ENCODE assay signal across 12 mouse cellular contexts in the genomic region with DNA sequence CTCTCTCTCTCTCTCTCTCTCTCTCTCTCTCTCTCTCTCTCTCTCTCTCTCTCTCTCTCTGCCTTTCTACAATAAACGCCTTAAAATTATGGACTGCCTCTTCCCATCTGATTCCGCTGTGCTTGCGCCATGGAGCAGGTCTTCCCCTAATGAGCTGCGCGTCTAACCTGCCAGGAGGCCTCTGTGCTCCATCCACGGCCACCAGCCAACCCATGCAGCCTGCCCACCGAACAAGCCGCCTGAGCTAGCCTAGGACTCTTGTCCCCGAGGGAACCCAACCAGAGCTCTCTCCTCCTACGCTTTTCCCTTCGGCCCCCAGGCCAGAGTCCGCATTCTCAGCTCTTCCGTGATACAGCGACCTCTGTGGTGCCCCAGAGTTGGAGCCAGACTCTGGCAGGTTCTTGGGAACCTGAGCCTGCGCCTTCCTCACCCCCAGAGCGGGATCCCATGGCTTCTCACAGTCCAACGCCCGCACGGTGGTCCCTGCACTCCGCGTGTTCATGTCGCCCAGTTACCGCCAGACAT. TPM values are rescaled to one million over a fixed set of nuclear protein-coding genes. Genes with fewer than 3 reads are reported as not detected.
DNase-seq lines count a peak whose midpoint lies in the region; ATAC-seq lines count a peak whose summit lies in the region.
"Had no signal": no experiment of that assay in that cellular context is flagged by ENCODE, and none has a peak within 500 bp of the region (broad histone marks: within the 10 kb centered on the region; RNA-seq: fewer than 3 reads in every experiment).

No protein-coding gene starts in this region.

- DNase-seq in forebrain, embryonic 11.5 days (ENCODE audit: low spot score): no peak
- peak; percentile 19 for DNase-seq in midbrain, embryonic 10.5 days (ENCODE audit: low spot score)
- no peak for DNase-seq in midbrain, embryonic 11.5 days (ENCODE audit: low spot score, missing footprints)
- peak; percentile 48 for DNase-seq in intestine, embryonic 14.5 days (ENCODE audit: low spot score)
- DNase-seq in retina, embryonic 14.5 days (ENCODE audit: low spot score): peak; percentile 36
- no peak for DNase-seq in adrenal gland, adult (ENCODE audit: inconsistent age in 2 of 2, low spot score in 1 of 2)
- DNase-seq in left cerebral cortex, postnatal 25 days (ENCODE audit: low spot score in 2 of 2): no peak
- DNase-seq: B cell, adult 2 months; cerebellum, adult 11-12 months; kidney, adult 11 months had no signal

- H3K27ac ChIP-seq in forebrain, embryonic 11.5 days (ENCODE audit: low read depth, low read length): no peak overlapping the region
- H3K27ac ChIP-seq in forebrain, embryonic 15.5 days (replicated peaks): no peak overlapping the region
- 0 out of 2 replicates have a peak overlapping the region, but pooled peaks have one; percentile 17 for H3K27ac ChIP-seq in midbrain, embryonic 10.5 days (replicated peaks)
- H3K27ac ChIP-seq in midbrain, embryonic 11.5 days (ENCODE audit: low read depth, low read length): no peak overlapping the region
- H3K27ac ChIP-seq in intestine, embryonic 14.5 days (ENCODE audit: low read depth): no peak overlapping the region
- H3K27ac ChIP-seq: limb, embryonic 15.5 days had no signal

- peak overlapping the region; percentile 29; the same call in 1 of the 2 replicates for H3K4me2 ChIP-seq in forebrain, embryonic 11.5 days (ENCODE audit: low read depth, low read length, severe bottlenecking)
- no peak overlapping the region for H3K4me2 ChIP-seq in forebrain, embryonic 15.5 days (replicated peaks)
- H3K4me2 ChIP-seq in midbrain, embryonic 11.5 days: no peak overlapping the region; the same call in 1 of the 2 replicates
- peak overlapping the region; percentile 4; the same call in 1 of the 2 replicates for H3K4me2 ChIP-seq in intestine, embryonic 14.5 days (ENCODE audit: low read length)
- H3K4me2 ChIP-seq: limb, embryonic 15.5 days had no signal

- H3K4me3 ChIP-seq in forebrain, embryonic 11.5 days (ENCODE audit: low read depth, low read length): no peak overlapping the region
- H3K4me3 ChIP-seq in forebrain, embryonic 15.5 days: no peak overlapping the region
- peak overlapping the region; percentile 36 for H3K4me3 ChIP-seq in midbrain, embryonic 10.5 days
- H3K4me3 ChIP-seq in midbrain, embryonic 11.5 days (ENCODE audit: low read depth, low read length): no peak overlapping the region
- no peak overlapping the region for H3K4me3 ChIP-seq in intestine, embryonic 14.5 days (ENCODE audit: low read depth, low read length)
- H3K4me3 ChIP-seq: limb, embryonic 15.5 days had no signal

- H3K27me3 ChIP-seq in forebrain, embryonic 11.5 days (ENCODE audit: control insufficient read depth, insufficient read depth, low read length): peaks cover 2% of the 10 kb centered on the region; the same call in 1 of the 2 replicates
- no peaks in the 10 kb centered on the region for H3K27me3 ChIP-seq in forebrain, embryonic 15.5 days
- H3K27me3 ChIP-seq in midbrain, embryonic 10.5 days (ENCODE audit: low read depth, poor library complexity, severe bottlenecking): peaks cover 27% of the 10 kb centered on the region
- peaks cover 5% of the 10 kb centered on the region; the same call in 1 of the 2 replicates for H3K27me3 ChIP-seq in midbrain, embryonic 11.5 days (ENCODE audit: control insufficient read depth, insufficient read depth, low read length)
- 0 out of 2 replicates have a peak, but pooled peaks cover 9% of the 10 kb centered on the region for H3K27me3 ChIP-seq in intestine, embryonic 14.5 days (replicated peaks; ENCODE audit: control insufficient read depth, insufficient read depth, low read length)

- H3K9ac ChIP-seq in forebrain, embryonic 11.5 days (ENCODE audit: low read length): no peak overlapping the region
- H3K9ac ChIP-seq in forebrain, embryonic 15.5 days (replicated peaks): no peak overlapping the region
- no peak overlapping the region for H3K9ac ChIP-seq in midbrain, embryonic 11.5 days (ENCODE audit: low read length)
- H3K9ac ChIP-seq in intestine, embryonic 14.5 days (ENCODE audit: low read length): no peak overlapping the region
- H3K9ac ChIP-seq: limb, embryonic 15.5 days had no signal

- intact Hi-C loops in left cerebral cortex, postnatal 25 days (cut with DNase I): no loop called here

- H3K9me3 ChIP-seq in forebrain, embryonic 11.5 days (ENCODE audit: control insufficient read depth, low read length): no peaks in the 10 kb centered on the region
- no peaks in the 10 kb centered on the region for H3K9me3 ChIP-seq in forebrain, embryonic 15.5 days
- no peaks in the 10 kb centered on the region for H3K9me3 ChIP-seq in midbrain, embryonic 10.5 days (replicated peaks)
- H3K9me3 ChIP-seq in midbrain, embryonic 11.5 days (ENCODE audit: control insufficient read depth, low read length): no peaks in the 10 kb centered on the region
- no peaks in the 10 kb centered on the region for H3K9me3 ChIP-seq in intestine, embryonic 14.5 days (ENCODE audit: control insufficient read depth, low read length)
- H3K9me3 ChIP-seq: limb, embryonic 15.5 days had no signal

- no peaks in the 10 kb centered on the region for H3K36me3 ChIP-seq in forebrain, embryonic 11.5 days (ENCODE audit: control insufficient read depth, insufficient read depth, low read length)
- no peaks in the 10 kb centered on the region for H3K36me3 ChIP-seq in forebrain, embryonic 15.5 days
- no peaks in the 10 kb centered on the region for H3K36me3 ChIP-seq in midbrain, embryonic 10.5 days
- no peaks in the 10 kb centered on the region for H3K36me3 ChIP-seq in midbrain, embryonic 11.5 days (ENCODE audit: control insufficient read depth, insufficient read depth, low read length)
- H3K36me3 ChIP-seq in intestine, embryonic 14.5 days (ENCODE audit: control insufficient read depth, insufficient read depth, low read length): no peaks in the 10 kb centered on the region
- H3K36me3 ChIP-seq: limb, embryonic 15.5 days had no signal

- 0 out of 2 replicates have a peak, but pooled peaks cover 4% of the 10 kb centered on the region for H3K4me1 ChIP-seq in forebrain, embryonic 11.5 days (replicated peaks; ENCODE audit: control insufficient read depth, insufficient read depth, low read length)
- peaks cover 3% of the 10 kb centered on the region; the same call in 1 of the 2 replicates for H3K4me1 ChIP-seq in forebrain, embryonic 15.5 days
- H3K4me1 ChIP-seq in midbrain, embryonic 10.5 days: peaks cover 18% of the 10 kb centered on the region
- no peaks in the 10 kb centered on the region for H3K4me1 ChIP-seq in midbrain, embryonic 11.5 days (ENCODE audit: control insufficient read depth, insufficient read depth, low read length)
- no peaks in the 10 kb centered on the region for H3K4me1 ChIP-seq in intestine, embryonic 14.5 days (replicated peaks; ENCODE audit: control insufficient read depth, insufficient read depth, low read length)
- H3K4me1 ChIP-seq: limb, embryonic 15.5 days had no signal

- WGBS in forebrain, embryonic 11.5 days: 37% methylated on average over 23 of the region's 23 CpGs
- 37% methylated on average over 23 of the region's 23 CpGs for WGBS in forebrain, embryonic 15.5 days
- 31% methylated on average over 23 of the region's 23 CpGs for WGBS in midbrain, embryonic 10.5 days
- 27% methylated on average over 23 of the region's 23 CpGs for WGBS in midbrain, embryonic 11.5 days
- WGBS in intestine, embryonic 14.5 days: 18% methylated on average over 23 of the region's 23 CpGs

- ATAC-seq in forebrain, embryonic 11.5 days (replicated peaks; ENCODE audit: low FRiP score): no peak
- ATAC-seq in forebrain, embryonic 15.5 days (replicated peaks): no peak
- no peak for ATAC-seq in midbrain, embryonic 11.5 days (ENCODE audit: low FRiP score)
- no peak for ATAC-seq in intestine, embryonic 14.5 days (replicated peaks; ENCODE audit: low FRiP score, low TSS enrichment, low read depth)

RNA-seq across cellular contexts. Expression of a gene that starts 28.3 kb away (rescaled TPM):
- polyA plus RNA-seq in forebrain, embryonic 11.5 days (2014; fragmentation: Nextera tagmentation; extraction: Ambion mirVana): 0.13 TPM in 1 of 2 replicates, not detected in the other
- polyA plus RNA-seq in forebrain, embryonic 15.5 days (2015; fragmentation: Nextera tagmentation; extraction: Ambion mirVana): 1.3 and 1.6 TPM in 2 replicates
- 0.17 TPM in 2 replicates for polyA plus RNA-seq in midbrain, embryonic 10.5 days (2016; fragmentation: Nextera tagmentation; extraction: Ambion mirVana)
- polyA plus RNA-seq in midbrain, embryonic 11.5 days (2014; fragmentation: Nextera tagmentation; extraction: Ambion mirVana): 0.12 and 0.26 TPM in 2 replicates
- not detected in 2 replicates for polyA plus RNA-seq in intestine, embryonic 14.5 days (2014; fragmentation: Nextera tagmentation; extraction: Ambion mirVana)
- total RNA-seq in left cerebral cortex, postnatal 25 days (2021): 10 to 100 TPM; 29.0 to 31.2 TPM
- polyA plus RNA-seq: limb, embryonic 15.5 days had no signal

Comparison
In these comparisons a context has a peak if more than half of its experiments do, and no peak if none do; other contexts are left out.
1. DNase-seq: peak in midbrain, embryonic 10.5 days (single experiment), intestine, embryonic 14.5 days (single experiment) and retina, embryonic 14.5 days (single experiment); none in forebrain, embryonic 11.5 days (single experiment), midbrain, embryonic 11.5 days (single experiment), adrenal gland, adult (0 of 2) and left cerebral cortex, postnatal 25 days (0 of 2).
2. H3K4me2 ChIP-seq: peak in forebrain, embryonic 11.5 days (single experiment) and intestine, embryonic 14.5 days (single experiment); none in forebrain, embryonic 15.5 days (single experiment) and midbrain, embryonic 11.5 days (single experiment).